Mouse (Mus musculus) stomach, embryonic 15.5 days (tissue): Measurements from ENCODE around the gene Tnfsf14. TPM values are rescaled to one million over a fixed set of nuclear protein-coding genes. Genes with fewer than 3 reads are reported as not detected.

Experiments
- ATAC-seq: fragments of 200-750 bp; cut with Nextera tagmentation; 2 replicates; pipeline ENCODE4 v1.8.0; 2017; ENCODE audit warnings: low read depth, moderate number of reproducible peaks, moderate TSS enrichment; ENCODE audit not compliant: insufficient read depth, low FRiP score
- H3K27ac ChIP-seq: fragments of 300-500 bp; sonication (generic); 2 replicates; pipeline ENCODE4 v1.5.1; 2015; ENCODE audit warnings: mild to moderate bottlenecking, inconsistent platforms
- H3K27me3 ChIP-seq: fragments of 300-500 bp; sonication (generic); replicated peaks from 2 replicates; pipeline ENCODE4 v1.6.1; 2015; ENCODE audit warnings: inconsistent platforms
- H3K36me3 ChIP-seq: fragments of 300-500 bp; sonication (generic); 2 replicates; pipeline ENCODE4 v1.6.1; 2015; ENCODE audit warnings: inconsistent platforms
- H3K4me1 ChIP-seq: fragments of 300-500 bp; sonication (generic); 2 replicates; pipeline ENCODE4 v1.6.1; 2015; ENCODE audit warnings: inconsistent platforms
- H3K4me2 ChIP-seq: fragments of 300-500 bp; sonication (generic); 2 replicates; pipeline ENCODE4 v1.6.1; 2015; ENCODE audit warnings: mild to moderate bottlenecking, inconsistent platforms
- H3K4me3 ChIP-seq: fragments of 300-500 bp; sonication (generic); replicated peaks from 2 replicates; pipeline ENCODE4 v1.5.1; 2015; ENCODE audit warnings: inconsistent platforms
- H3K9ac ChIP-seq: fragments of 300-500 bp; sonication (generic); 2 replicates; pipeline ENCODE4 v1.6.1; 2015; ENCODE audit warnings: inconsistent platforms
- H3K9me3 ChIP-seq: fragments of 300-500 bp; sonication (generic); 2 replicates; pipeline ENCODE4 v1.6.1; 2016; ENCODE audit warnings: inconsistent platforms
- WGBS: fragments of 180-500 bp; shearing (Covaris S2); methylation state at CpG from one replicate; pipeline ENCODE4 v1.1.7; 2015; 5-methylcytosine and 5-hydroxymethylcytosine counted together
- polyA plus RNA-seq: library from polyadenylated mRNA; unstranded; fragments of >200 nt; fragmentation: Nextera tagmentation; extraction: Ambion mirVana; gene quantifications from 2 replicates; pipeline ENCODE4 v1.2.1, GENCODE M21; 2015

The Tnfsf14 gene
- polyA plus RNA-seq, 1 experiment from 2014 or later: 0.32 TPM

GRCm38 (mm10) chr17:57227468-57227867 lies 33.5 kb upstream of the Tnfsf14 start:
- Histone ChIP-seq H3K4me2 (no peak overlapping the region), H3K9ac (no peak overlapping the region), H3K4me1 (peaks cover 4% of the 10 kb centered on the region; the same call in 1 of the 2 replicates), H3K27me3 (no peaks in the 10 kb centered on the region), H3K9me3 (no peaks in the 10 kb centered on the region), H3K27ac (no peak overlapping the region), H3K4me3 (no peak overlapping the region), H3K36me3 (no peaks in the 10 kb centered on the region)
- no peak for ATAC-seq
- 89% methylated on average over 2 of the region's 2 CpGs for whole genome bisulfite sequencing

- H3K36me3 ChIP-seq: no peaks in the 10 kb centered on the region
- no peak overlapping the region for H3K9ac ChIP-seq
- ATAC-seq: no peak
- H3K4me3 ChIP-seq: no peak overlapping the region
- no peaks in the 10 kb centered on the region for H3K27me3 ChIP-seq
- no peaks in the 10 kb centered on the region for H3K9me3 ChIP-seq
- 66% methylated on average over 9 of the region's 9 CpGs for WGBS
- H3K4me2 ChIP-seq: no peak overlapping the region
- H3K4me1 ChIP-seq: no peaks in the 10 kb centered on the region
- H3K27ac ChIP-seq: no peak overlapping the region
Measured at GRCm38 (mm10) chr17:57223313-57223712, 29.3 kb upstream of the Tnfsf14 start.

- H3K27me3 ChIP-seq: no peaks in the 10 kb centered on the region
- H3K4me3 ChIP-seq: no peak overlapping the region
- ATAC-seq: no peak
- WGBS: 51% methylated on average over 4 of the region's 4 CpGs
- H3K4me1 ChIP-seq: no peaks in the 10 kb centered on the region
- no peak overlapping the region for H3K4me2 ChIP-seq
- no peak overlapping the region for H3K9ac ChIP-seq
- no peaks in the 10 kb centered on the region for H3K36me3 ChIP-seq
- no peaks in the 10 kb centered on the region for H3K9me3 ChIP-seq
- H3K27ac ChIP-seq: no peak overlapping the region
Measured at GRCm38 (mm10) chr17:57221911-57222310, 27.9 kb upstream of the Tnfsf14 start.

GRCm38 (mm10) chr17:57219884-57220207 lies 25.9 kb upstream of the Tnfsf14 start:
- WGBS: 22% methylated on average over 3 of the region's 3 CpGs
- Histone ChIP-seq H3K4me3 (no peak overlapping the region), H3K27ac (no peak overlapping the region), H3K36me3 (no peaks in the 10 kb centered on the region), H3K4me2 (no peak overlapping the region), H3K27me3 (no peaks in the 10 kb centered on the region), H3K9me3 (no peaks in the 10 kb centered on the region), H3K4me1 (no peaks in the 10 kb centered on the region), H3K9ac (no peak overlapping the region)
- no peak for ATAC-seq

- Histone ChIP-seq H3K9ac (no peak overlapping the region), H3K9me3 (no peaks in the 10 kb centered on the region), H3K4me3 (no peak overlapping the region), H3K4me1 (no peaks in the 10 kb centered on the region), H3K36me3 (no peaks in the 10 kb centered on the region), H3K4me2 (no peak overlapping the region), H3K27me3 (no peaks in the 10 kb centered on the region), H3K27ac (no peak overlapping the region)
- WGBS: 19% methylated on average over 11 of the region's 11 CpGs
- ATAC-seq: no peak
Measured at GRCm38 (mm10) chr17:57219167-57219883, 25.3 kb upstream of the Tnfsf14 start.

GRCm38 (mm10) chr17:57218335-57218900 lies 24.4 kb upstream of the Tnfsf14 start:
- Histone ChIP-seq H3K27ac (no peak overlapping the region), H3K4me2 (no peak overlapping the region), H3K9ac (no peak overlapping the region), H3K9me3 (no peaks in the 10 kb centered on the region), H3K36me3 (no peaks in the 10 kb centered on the region), H3K4me1 (no peaks in the 10 kb centered on the region), H3K27me3 (no peaks in the 10 kb centered on the region), H3K4me3 (no peak overlapping the region)
- ATAC-seq: no peak
- WGBS: 60% methylated on average over 12 of the region's 12 CpGs

GRCm38 (mm10) chr17:57214676-57215387 lies 20.9 kb upstream of the Tnfsf14 start:
- no peak overlapping the region for H3K4me3 ChIP-seq
- H3K27me3 ChIP-seq: no peaks in the 10 kb centered on the region
- H3K27ac ChIP-seq: no peak overlapping the region
- no peaks in the 10 kb centered on the region for H3K9me3 ChIP-seq
- WGBS: 42% methylated on average over 13 of the region's 13 CpGs
- no peaks in the 10 kb centered on the region for H3K36me3 ChIP-seq
- no peak overlapping the region for H3K4me2 ChIP-seq
- peak; percentile 49; the same call in 1 of the 2 replicates for ATAC-seq
- H3K4me1 ChIP-seq: no peaks in the 10 kb centered on the region
- H3K9ac ChIP-seq: no peak overlapping the region

GRCm38 (mm10) chr17:57211501-57211900 lies 17.5 kb upstream of the Tnfsf14 start:
- H3K36me3 ChIP-seq: no peaks in the 10 kb centered on the region
- no peak overlapping the region for H3K9ac ChIP-seq
- no peaks in the 10 kb centered on the region for H3K9me3 ChIP-seq
- 65% methylated on average over 9 of the region's 9 CpGs for WGBS
- no peak overlapping the region for H3K27ac ChIP-seq
- H3K27me3 ChIP-seq: no peaks in the 10 kb centered on the region
- ATAC-seq: no peak
- H3K4me3 ChIP-seq: no peak overlapping the region
- H3K4me2 ChIP-seq: no peak overlapping the region
- H3K4me1 ChIP-seq: no peaks in the 10 kb centered on the region

- Histone ChIP-seq H3K4me2 (no peak overlapping the region), H3K27ac (no peak overlapping the region), H3K36me3 (no peaks in the 10 kb centered on the region), H3K4me3 (no peak overlapping the region), H3K27me3 (no peaks in the 10 kb centered on the region), H3K9me3 (no peaks in the 10 kb centered on the region), H3K4me1 (no peaks in the 10 kb centered on the region), H3K9ac (no peak overlapping the region)
- no peak for ATAC-seq
- 62% methylated on average over 4 of the region's 4 CpGs for WGBS
Measured at GRCm38 (mm10) chr17:57209330-57209729, 15.4 kb upstream of the Tnfsf14 start.

GRCm38 (mm10) chr17:57207938-57208337 lies 14.0 kb upstream of the Tnfsf14 start:
- no peaks in the 10 kb centered on the region for H3K27me3 ChIP-seq
- H3K4me3 ChIP-seq: no peak overlapping the region
- H3K27ac ChIP-seq: no peak overlapping the region
- WGBS: 80% methylated on average over 3 of the region's 3 CpGs
- ATAC-seq: no peak
- no peak overlapping the region for H3K4me2 ChIP-seq
- no peaks in the 10 kb centered on the region for H3K4me1 ChIP-seq
- no peak overlapping the region for H3K9ac ChIP-seq
- no peaks in the 10 kb centered on the region for H3K9me3 ChIP-seq
- no peaks in the 10 kb centered on the region for H3K36me3 ChIP-seq

GRCm38 (mm10) chr17:57201841-57202724 lies 8.1 kb upstream of the Tnfsf14 start:
- Histone ChIP-seq H3K4me1 (no peaks in the 10 kb centered on the region), H3K36me3 (no peaks in the 10 kb centered on the region), H3K4me3 (no peak overlapping the region), H3K27ac (no peak overlapping the region), H3K4me2 (no peak overlapping the region), H3K27me3 (no peaks in the 10 kb centered on the region), H3K9me3 (no peaks in the 10 kb centered on the region), H3K9ac (no peak overlapping the region)
- WGBS: 71% methylated on average over 10 of the region's 10 CpGs
- peak; percentile 57; the same call in 1 of the 2 replicates for ATAC-seq
